Mouse (Mus musculus) kidney, embryonic 15.5 days (tissue): ENCODE results near the gene Phc2. TPM values are rescaled to one million over a fixed set of nuclear protein-coding genes. Genes with fewer than 3 reads are reported as not detected.

Source experiments
- ATAC-seq: fragments of 200-750 bp; cut with Nextera tagmentation; replicated peaks from 2 replicates; pipeline ENCODE4 v1.8.0; 2017; ENCODE audit warnings: moderate TSS enrichment; ENCODE audit not compliant: low FRiP score
- H3K27ac ChIP-seq: fragments of 300-500 bp; sonication (generic); 2 replicates; pipeline ENCODE4 v1.5.1; 2015; ENCODE audit warnings: mild to moderate bottlenecking, inconsistent platforms
- H3K27me3 ChIP-seq: fragments of 300-500 bp; sonication (generic); 2 replicates; pipeline ENCODE4 v1.6.1; 2015; ENCODE audit warnings: inconsistent platforms
- H3K36me3 ChIP-seq: fragments of 300-500 bp; sonication (generic); 2 replicates; pipeline ENCODE4 v1.6.1; 2015; ENCODE audit warnings: inconsistent platforms
- H3K4me1 ChIP-seq: fragments of 300-500 bp; sonication (generic); 2 replicates; pipeline ENCODE4 v1.6.1; 2015; ENCODE audit warnings: inconsistent platforms
- H3K4me2 ChIP-seq: fragments of 300-500 bp; sonication (generic); 2 replicates; pipeline ENCODE4 v1.6.1; 2015; ENCODE audit warnings: moderate library complexity, mild to moderate bottlenecking, inconsistent platforms
- H3K4me3 ChIP-seq: fragments of 300-500 bp; sonication (generic); replicated peaks from 2 replicates; pipeline ENCODE4 v1.5.1; 2015; ENCODE audit warnings: mild to moderate bottlenecking, inconsistent platforms
- H3K9ac ChIP-seq: fragments of 300-500 bp; sonication (generic); 2 replicates; pipeline ENCODE4 v1.6.1; 2015; ENCODE audit warnings: mild to moderate bottlenecking, inconsistent platforms
- H3K9me3 ChIP-seq: fragments of 300-500 bp; sonication (generic); replicated peaks from 2 replicates; pipeline ENCODE4 v1.6.1; 2016; ENCODE audit warnings: inconsistent platforms
- WGBS: fragments of 180-500 bp; shearing (Covaris S2); methylation state at CpG from one replicate; pipeline ENCODE4 v1.1.7; 2015; ENCODE audit warnings: mixed read lengths; 5-methylcytosine and 5-hydroxymethylcytosine counted together
- polyA plus RNA-seq: library from polyadenylated mRNA; unstranded; fragments of >200 nt; fragmentation: Nextera tagmentation; extraction: Ambion mirVana; gene quantifications from 2 replicates; pipeline ENCODE4 v1.2.1, GENCODE M21; 2015

The Phc2 gene
- polyA plus RNA-seq, 1 experiment from 2014 or later, result 40.3 TPM

- Histone ChIP-seq H3K4me3 (peak overlapping the region; percentile 95), H3K9ac (peak overlapping the region; percentile 99), H3K4me1 (peaks cover 43% of the 10 kb centered on the region), H3K27ac (peak overlapping the region; percentile 92), H3K9me3 (no peaks in the 10 kb centered on the region), H3K36me3 (peaks cover 8% of the 10 kb centered on the region), H3K27me3 (no peaks in the 10 kb centered on the region), H3K4me2 (peak overlapping the region; percentile 63)
- 2% methylated on average over 66 of the region's 68 CpGs for WGBS
- peak; percentile 91 for ATAC-seq
Measured at GRCm38 (mm10) chr4:128727019-128727720, 72.7 kb downstream of the Phc2 start.

- H3K27ac ChIP-seq, result peak overlapping the region; percentile 92
- peak overlapping the region; percentile 95 for H3K4me3 ChIP-seq
- H3K9me3 ChIP-seq, result no peaks in the 10 kb centered on the region
- peak overlapping the region; percentile 99 for H3K9ac ChIP-seq
- H3K36me3 ChIP-seq, result peaks cover 8% of the 10 kb centered on the region
- peak overlapping the region; percentile 63 for H3K4me2 ChIP-seq
- peak; percentile 89 for ATAC-seq
- H3K4me1 ChIP-seq, result peaks cover 50% of the 10 kb centered on the region
- no peaks in the 10 kb centered on the region for H3K27me3 ChIP-seq
- WGBS, result 1% methylated on average over 65 of the region's 65 CpGs
Measured at GRCm38 (mm10) chr4:128727721-128728430, 73.4 kb downstream of the Phc2 start.

DNA sequence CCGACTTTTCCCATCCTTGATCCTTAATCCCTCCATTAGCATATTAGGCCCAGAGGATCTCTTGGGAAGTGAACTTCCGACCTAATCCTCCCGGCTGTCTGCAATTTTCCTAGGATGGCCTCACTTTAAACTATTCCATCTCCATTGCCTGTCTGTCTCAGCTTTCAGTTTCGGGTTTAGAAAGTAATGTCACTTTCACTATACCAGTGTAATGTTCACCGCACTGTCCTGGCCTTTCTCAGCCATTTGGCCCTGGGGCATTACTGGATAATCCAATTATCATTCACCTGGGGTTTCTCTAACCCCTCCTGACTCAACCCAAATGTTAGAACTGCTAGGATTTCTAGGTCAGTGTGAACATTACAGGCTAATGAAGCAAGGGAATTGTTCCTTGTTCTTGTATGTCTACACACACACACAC is 73.9 kb downstream of the Phc2 start:
- Histone ChIP-seq H3K27ac (peak overlapping the region; percentile 92), H3K4me1 (peaks cover 56% of the 10 kb centered on the region), H3K27me3 (no peaks in the 10 kb centered on the region), H3K4me3 (peak overlapping the region; percentile 95), H3K36me3 (peaks cover 8% of the 10 kb centered on the region), H3K4me2 (peak overlapping the region; percentile 63), H3K9me3 (no peaks in the 10 kb centered on the region), H3K9ac (peak overlapping the region; percentile 99)
- WGBS, result under 1% methylated on average over 5 of the region's 5 CpGs
- no peak for ATAC-seq

DNA sequence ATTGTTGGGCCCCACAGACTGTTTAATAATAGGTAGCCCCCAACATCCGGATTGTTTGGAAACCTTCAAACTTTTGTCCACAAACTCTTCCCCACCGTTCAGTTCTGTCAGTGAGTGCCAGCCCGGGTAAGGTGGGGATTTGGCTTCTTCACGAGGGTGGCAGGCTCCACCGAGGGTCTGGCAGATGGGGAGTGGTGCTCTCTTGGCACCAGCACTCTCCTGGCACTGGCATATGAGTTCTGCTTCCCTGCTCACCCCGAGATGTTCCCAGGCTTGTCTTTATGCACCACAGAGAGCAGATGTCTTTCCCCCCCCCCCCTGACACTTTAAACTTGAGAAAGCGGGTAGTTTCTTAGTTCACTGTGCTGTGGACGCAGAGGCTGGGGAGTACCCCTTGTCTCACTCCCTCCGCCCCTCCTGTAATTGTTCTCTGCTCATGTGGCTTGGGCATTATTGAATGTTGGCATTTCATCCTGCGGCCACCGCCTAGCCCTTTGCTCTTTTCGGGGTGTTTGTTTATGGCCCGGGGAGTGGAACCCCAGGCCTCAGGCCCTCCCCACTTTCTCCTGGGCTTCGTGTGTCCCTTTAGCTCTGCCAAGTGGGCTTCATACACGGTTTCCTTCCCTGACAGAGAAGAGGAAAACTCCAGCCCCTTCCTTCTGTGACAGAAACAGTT is 74.7 kb downstream of the Phc2 start:
- Histone ChIP-seq H3K4me2 (peak overlapping the region; percentile 63), H3K36me3 (peaks cover 8% of the 10 kb centered on the region), H3K9ac (peak overlapping the region; percentile 99), H3K4me3 (peak overlapping the region; percentile 95), H3K27me3 (no peaks in the 10 kb centered on the region), H3K27ac (peak overlapping the region; percentile 92), H3K9me3 (no peaks in the 10 kb centered on the region), H3K4me1 (peaks cover 63% of the 10 kb centered on the region)
- 4% methylated on average over 15 of the region's 15 CpGs for WGBS
- ATAC-seq, result no peak

DNA sequence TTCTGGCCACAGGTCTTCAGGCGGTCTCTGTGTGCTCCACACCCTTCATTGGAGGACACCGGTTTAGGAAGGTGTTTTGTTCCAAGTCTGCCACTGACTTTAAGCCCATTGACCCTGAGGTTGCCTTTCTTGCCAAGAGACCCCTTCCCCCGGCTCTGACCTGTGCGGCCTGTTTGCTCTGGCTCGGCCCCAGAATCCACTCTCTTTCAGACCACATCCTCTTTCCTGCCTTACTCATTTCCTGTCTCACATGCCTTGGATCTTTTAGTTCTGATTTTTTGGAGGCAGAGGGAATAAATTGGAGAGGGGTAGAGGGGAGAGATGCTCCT is 75.2 kb downstream of the Phc2 start:
- ATAC-seq, result no peak
- WGBS, result 4% methylated on average over 5 of the region's 5 CpGs
- H3K9ac ChIP-seq, result peak overlapping the region; percentile 99
- H3K4me2 ChIP-seq, result peak overlapping the region; percentile 63
- peaks cover 8% of the 10 kb centered on the region for H3K36me3 ChIP-seq
- H3K27ac ChIP-seq, result peak overlapping the region; percentile 92
- peaks cover 68% of the 10 kb centered on the region for H3K4me1 ChIP-seq
- H3K27me3 ChIP-seq, result no peaks in the 10 kb centered on the region
- H3K9me3 ChIP-seq, result no peaks in the 10 kb centered on the region
- H3K4me3 ChIP-seq, result peak overlapping the region; percentile 95

GRCm38 (mm10) chr4:128730271-128730670 is 75.8 kb downstream of the Phc2 start:
- H3K4me3 ChIP-seq, result peak overlapping the region; percentile 95
- WGBS, result 42% methylated on average over 6 of the region's 6 CpGs
- peak overlapping the region; percentile 92 for H3K27ac ChIP-seq
- peaks cover 8% of the 10 kb centered on the region for H3K36me3 ChIP-seq
- peak overlapping the region; percentile 63 for H3K4me2 ChIP-seq
- peaks cover 74% of the 10 kb centered on the region for H3K4me1 ChIP-seq
- no peaks in the 10 kb centered on the region for H3K27me3 ChIP-seq
- no peaks in the 10 kb centered on the region for H3K9me3 ChIP-seq
- no peak overlapping the region for H3K9ac ChIP-seq
- ATAC-seq, result no peak

DNA sequence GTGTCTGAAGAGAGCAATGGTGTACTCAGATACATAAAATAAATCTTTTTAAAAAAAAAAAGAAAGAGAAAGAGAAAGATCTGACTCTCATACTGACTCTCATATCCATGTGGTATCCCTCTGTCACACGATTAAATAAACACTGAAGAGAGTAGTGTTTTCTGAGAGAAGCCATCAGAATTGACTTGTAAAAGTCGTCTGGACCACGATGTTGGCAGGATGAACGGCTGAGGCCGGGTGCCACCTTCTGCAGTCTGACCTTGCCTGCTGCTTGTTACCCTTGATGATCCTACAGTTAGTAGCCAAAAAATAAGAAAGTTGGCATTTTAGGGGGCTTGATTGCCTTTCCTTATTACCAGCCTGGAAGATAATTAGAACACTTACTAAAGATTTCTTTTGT is 78.3 kb downstream of the Phc2 start:
- 41% methylated on average over 5 of the region's 5 CpGs for WGBS
- ATAC-seq, result no peak
- Histone ChIP-seq H3K4me1 (peaks cover 88% of the 10 kb centered on the region), H3K9ac (no peak overlapping the region), H3K4me3 (no peak overlapping the region), H3K9me3 (no peaks in the 10 kb centered on the region), H3K27me3 (no peaks in the 10 kb centered on the region), H3K27ac (peak overlapping the region; percentile 54; the same call in 1 of the 2 replicates), H3K4me2 (0 out of 2 replicates have a peak overlapping the region, but pooled peaks have one; percentile 43), H3K36me3 (peaks cover 8% of the 10 kb centered on the region)

- Histone ChIP-seq H3K27ac (peak overlapping the region; percentile 94), H3K9ac (no peak overlapping the region)
- no peak for ATAC-seq
Measured at GRCm38 (mm10) chr4:128733496-128733895, 79.0 kb downstream of the Phc2 start.

GRCm38 (mm10) chr4:128734217-128734616 is 79.7 kb downstream of the Phc2 start:
- ATAC-seq, result peak; percentile 80
- Histone ChIP-seq H3K36me3 (peaks cover 8% of the 10 kb centered on the region), H3K27ac (peak overlapping the region; percentile 94), H3K9me3 (no peaks in the 10 kb centered on the region), H3K9ac (no peak overlapping the region), H3K4me2 (peak overlapping the region; percentile 43), H3K27me3 (no peaks in the 10 kb centered on the region), H3K4me3 (0 out of 2 replicates have a peak overlapping the region, but pooled peaks have one; percentile 9), H3K4me1 (peaks cover 89% of the 10 kb centered on the region)
- 14% methylated on average over 5 of the region's 5 CpGs for WGBS

More at GRCm38 (mm10) chr4:128733496-128733895, 79.0 kb downstream of the Phc2 start:
- no peaks in the 10 kb centered on the region for H3K27me3 ChIP-seq
- H3K9me3 ChIP-seq, result no peaks in the 10 kb centered on the region
- 0 out of 2 replicates have a peak overlapping the region, but pooled peaks have one; percentile 9 for H3K4me3 ChIP-seq
- peak overlapping the region; percentile 43 for H3K4me2 ChIP-seq
- peaks cover 95% of the 10 kb centered on the region for H3K4me1 ChIP-seq
- WGBS, result 30% methylated on average over 6 of the region's 6 CpGs
- peaks cover 8% of the 10 kb centered on the region for H3K36me3 ChIP-seq

DNA sequence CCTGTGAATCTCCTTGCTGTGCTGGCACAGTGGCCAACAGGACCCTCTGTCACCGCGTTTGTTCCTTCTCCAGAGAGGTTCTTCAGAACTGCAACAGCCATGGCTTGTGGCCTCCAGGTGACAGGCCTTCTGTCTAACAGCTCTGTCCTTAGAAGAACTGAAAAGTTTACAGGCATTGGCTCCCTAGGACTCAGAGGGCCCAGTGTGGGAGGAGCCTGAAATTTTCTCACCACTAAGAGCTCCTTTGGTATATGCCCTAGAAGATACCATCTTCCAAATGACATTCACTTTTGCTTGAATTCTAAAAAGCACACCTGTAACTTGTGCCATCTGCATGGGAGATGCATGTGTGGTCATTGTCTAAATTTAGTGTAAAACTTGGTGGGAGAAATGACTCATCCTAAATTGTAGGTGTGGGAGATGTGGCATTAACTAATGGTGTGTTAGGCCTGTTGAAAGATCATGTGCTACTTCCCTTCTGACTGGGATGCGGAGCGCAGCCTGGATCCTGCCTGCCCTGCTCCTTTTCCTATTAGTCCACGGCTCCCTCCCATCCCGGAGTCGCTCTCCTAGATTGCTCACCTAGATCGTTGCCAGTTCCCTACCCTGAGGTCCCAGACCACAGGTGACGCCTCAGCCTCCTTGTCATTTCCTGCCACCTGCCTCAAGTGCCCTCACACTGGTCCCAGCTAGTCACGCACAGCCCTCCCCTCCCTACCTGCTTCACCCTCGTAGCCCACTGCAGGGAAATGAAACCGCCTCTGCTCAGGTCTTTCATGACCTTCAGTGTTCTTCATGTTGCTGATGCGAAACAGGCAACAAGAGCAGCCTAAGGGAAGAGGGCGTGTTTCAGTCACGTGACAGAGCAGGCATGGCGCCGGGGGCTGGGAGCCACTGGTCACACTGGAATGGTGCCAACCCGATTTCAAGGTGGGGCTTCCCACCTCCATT is 80.5 kb downstream of the Phc2 start:
- ATAC-seq, result 0 out of 2 replicates have a peak, but pooled peaks have one; percentile 11
- H3K4me1 ChIP-seq, result peaks cover 81% of the 10 kb centered on the region
- no peaks in the 10 kb centered on the region for H3K9me3 ChIP-seq
- H3K4me3 ChIP-seq, result no peak overlapping the region
- WGBS, result 60% methylated on average over 18 of the region's 18 CpGs
- no peaks in the 10 kb centered on the region for H3K27me3 ChIP-seq
- H3K36me3 ChIP-seq, result peaks cover 8% of the 10 kb centered on the region
- peak overlapping the region; percentile 43 for H3K4me2 ChIP-seq
- no peak overlapping the region for H3K9ac ChIP-seq
- H3K27ac ChIP-seq, result peak overlapping the region; percentile 94

DNA sequence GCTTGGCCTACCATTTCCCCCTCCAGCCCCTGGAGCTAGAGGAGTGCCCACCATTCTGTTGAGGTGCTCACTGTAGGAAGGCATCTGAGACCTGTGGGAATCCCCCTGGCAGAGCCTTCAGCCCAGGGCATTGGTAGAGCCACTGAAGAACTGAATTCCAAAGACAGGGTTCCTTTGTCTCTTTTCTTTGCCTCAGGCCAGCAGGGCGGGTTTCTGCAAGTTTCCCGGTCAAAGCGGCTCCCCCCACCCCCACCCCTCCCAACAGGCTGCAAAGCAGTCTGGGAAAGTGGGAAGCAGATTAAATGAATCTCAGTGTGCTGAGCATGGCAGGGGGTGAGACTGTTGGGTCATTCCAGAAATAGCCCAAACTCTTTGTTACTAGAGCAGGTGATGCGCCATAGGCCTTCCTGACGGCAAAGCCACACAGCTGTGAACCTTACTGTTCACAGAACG is 82.7 kb downstream of the Phc2 start:
- Histone ChIP-seq H3K27ac (peak overlapping the region; percentile 94), H3K27me3 (no peaks in the 10 kb centered on the region), H3K36me3 (no peaks in the 10 kb centered on the region; the same call in 1 of the 2 replicates), H3K9ac (no peak overlapping the region), H3K4me2 (peak overlapping the region; percentile 20), H3K4me3 (no peak overlapping the region), H3K4me1 (peaks cover 74% of the 10 kb centered on the region), H3K9me3 (no peaks in the 10 kb centered on the region)
- ATAC-seq, result peak; percentile 33
- WGBS, result 28% methylated on average over 6 of the region's 6 CpGs
